Mouse (Mus musculus) thymus, postnatal 10 days (tissue): ENCODE measurements around the gene Lama4.

Source experiments
- DNase-seq, 2 experiments: peaks; one replicate each; pipeline ENCODE4 v3.0.0; 2021; ENCODE audit warnings: low spot score in 2 of 2

Lama4 gene

DNA sequence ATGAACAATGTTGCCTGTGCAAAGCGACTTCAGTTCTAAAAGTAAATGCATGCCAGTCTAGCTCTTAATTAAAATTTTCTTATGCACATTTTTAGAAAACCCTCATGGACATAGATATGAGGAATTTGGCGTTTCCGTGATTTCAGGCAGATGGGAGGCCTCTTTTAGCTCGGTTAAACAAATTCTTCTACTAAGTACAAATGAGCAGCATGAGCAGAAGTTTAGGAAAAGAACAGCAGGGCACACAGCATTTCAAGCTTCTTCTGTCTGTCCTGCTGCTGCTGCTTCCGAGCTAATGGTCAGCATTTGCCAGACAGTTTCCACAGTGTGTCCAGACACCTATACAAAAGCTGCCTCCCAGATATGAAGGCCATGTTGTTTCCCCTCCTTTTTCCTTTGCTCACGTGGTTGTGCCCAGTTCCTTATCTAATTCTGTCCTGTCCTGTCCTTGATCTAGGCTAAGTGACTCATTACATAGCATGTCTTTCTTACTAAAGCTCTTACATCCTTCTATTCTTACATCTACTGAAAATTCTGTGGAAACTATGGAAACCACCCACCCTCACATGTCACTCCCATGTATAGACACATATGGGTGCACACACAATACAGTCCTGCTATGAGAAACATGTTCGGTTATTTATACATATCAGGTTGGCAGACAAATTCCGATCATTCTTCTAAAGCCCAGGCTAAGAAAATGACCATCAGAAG lies 84.4 kb downstream of the Lama4 start:
- DNase-seq = no peak

DNA sequence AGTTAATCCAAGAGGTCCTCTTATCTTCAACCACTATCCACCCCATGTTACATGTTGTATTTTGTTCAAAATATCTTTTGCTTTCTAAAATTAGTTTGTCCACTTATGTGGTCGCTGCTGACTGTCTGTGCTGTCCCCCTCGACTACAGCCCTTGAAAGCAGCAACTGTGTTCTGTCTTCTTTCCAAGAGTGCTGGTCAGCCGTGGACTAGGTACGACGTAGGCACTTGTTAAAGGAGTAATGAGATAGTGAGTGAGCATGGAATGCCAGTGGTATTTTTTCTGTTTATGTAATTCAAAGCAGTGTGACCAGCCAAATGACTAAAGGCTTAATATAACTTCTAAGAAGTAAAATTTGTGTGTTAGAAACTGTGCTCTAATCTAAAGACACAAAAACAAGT lies 90.7 kb downstream of the Lama4 start:
- no peak for DNase-seq

- DNase-seq = peak; percentile 19 to 57
These were observed 99.4 kb downstream of the Lama4 start for GRCm38 (mm10) chr10:39064732-39065131.

DNA sequence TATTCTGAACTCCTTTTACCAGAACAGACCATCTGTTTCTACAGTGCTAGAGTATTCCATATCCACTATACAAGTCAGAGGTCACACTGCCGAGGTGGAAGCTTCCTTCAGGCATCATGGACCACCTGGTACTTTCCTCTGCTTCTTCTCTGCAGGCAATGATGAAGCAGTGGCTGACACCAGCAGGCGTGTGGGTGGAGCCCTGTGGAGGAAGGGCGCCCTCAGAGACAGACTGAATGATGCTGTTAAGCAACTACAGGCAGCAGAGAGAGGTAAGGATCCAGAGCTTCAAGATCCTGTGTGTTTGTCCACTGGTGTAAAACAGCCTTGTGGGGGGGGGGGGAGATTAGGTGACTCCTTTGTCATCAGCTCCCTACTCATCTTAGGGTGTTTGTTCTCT lies 100.1 kb downstream of the Lama4 start:
- DNase-seq = no peak

DNA sequence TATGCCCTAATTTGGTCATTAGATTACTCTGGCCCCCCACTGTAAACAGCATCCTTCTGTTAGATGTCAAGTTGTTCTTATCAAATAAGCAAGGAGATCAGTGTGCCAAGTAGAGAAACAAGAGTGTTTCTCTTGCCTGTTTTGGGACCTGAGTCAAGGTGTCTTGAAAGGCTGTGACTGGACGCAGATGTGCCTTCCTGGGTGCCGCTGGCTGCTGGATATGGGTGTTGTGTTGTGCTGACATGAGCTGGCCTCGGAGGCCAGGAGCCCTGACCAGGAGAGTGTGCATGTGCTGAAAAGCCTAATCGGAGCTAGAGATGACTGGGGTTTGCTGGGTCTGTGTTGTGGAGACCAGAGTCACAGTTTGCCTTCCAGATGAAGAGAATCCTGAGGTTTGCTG lies 100.7 kb downstream of the Lama4 start:
- DNase-seq = no peak

DNA sequence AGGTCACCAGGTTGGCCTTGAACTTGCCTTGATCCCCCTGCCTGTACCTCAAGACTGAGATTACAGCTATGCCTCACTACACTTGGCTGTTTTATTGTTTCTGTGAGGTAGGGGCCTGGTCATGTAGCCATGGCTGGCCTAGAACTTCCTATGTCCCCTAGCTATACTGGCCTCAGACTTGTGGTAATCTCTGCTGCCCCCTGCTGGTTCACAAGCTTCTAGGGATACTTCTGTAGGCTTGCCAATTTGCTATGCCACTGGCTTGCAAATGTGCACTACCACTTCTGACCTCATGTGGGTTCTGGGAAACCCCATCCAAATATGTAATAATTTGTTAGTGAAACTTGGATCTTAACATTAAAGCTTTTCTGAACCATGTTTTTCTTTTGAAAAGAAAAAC lies 101.6 kb downstream of the Lama4 start:
- DNase-seq = peak; percentile 56 to 80

DNA sequence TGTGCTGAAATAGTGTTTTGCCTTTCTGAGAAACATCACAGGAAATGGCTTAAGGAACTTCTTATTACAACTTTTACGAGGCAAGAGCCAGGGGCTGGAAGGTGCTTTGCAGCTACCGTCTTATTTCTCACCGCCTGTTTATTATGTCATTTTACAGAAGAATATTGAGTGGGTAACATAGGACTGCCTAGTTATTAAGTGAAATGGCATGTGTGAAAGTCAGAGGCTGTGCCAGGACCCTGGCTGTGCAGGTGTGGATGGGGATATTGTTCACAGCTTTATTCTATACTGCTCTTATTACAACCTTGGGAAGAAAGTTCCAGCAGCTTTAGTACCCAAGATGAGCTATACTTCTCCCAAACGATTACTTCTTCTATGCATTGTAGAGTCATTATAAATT lies 106.7 kb downstream of the Lama4 start:
- no peak for DNase-seq

DNA sequence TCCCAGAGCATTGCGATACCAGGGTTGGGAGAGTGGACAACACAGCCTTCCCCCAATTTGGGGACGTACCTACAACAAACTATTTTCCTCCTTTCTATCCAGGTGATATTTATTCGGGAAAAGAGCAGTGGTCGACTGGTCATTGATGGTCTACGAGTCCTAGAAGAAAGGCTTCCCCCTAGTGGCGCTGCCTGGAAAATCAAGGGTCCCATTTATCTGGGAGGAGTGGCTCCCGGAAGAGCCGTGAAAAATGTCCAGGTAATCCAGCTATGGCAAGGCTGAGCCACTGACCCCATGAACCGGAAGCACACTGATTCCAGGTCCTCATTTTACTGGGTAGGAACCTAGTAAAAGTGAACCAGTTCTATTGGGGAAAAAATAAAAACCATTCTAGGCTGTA lies 131.7 kb downstream of the Lama4 start:
- DNase-seq = no peak

- DNase-seq = no peak
These were observed 133.4 kb downstream of the Lama4 start for GRCm38 (mm10) chr10:39098746-39099145.

DNA sequence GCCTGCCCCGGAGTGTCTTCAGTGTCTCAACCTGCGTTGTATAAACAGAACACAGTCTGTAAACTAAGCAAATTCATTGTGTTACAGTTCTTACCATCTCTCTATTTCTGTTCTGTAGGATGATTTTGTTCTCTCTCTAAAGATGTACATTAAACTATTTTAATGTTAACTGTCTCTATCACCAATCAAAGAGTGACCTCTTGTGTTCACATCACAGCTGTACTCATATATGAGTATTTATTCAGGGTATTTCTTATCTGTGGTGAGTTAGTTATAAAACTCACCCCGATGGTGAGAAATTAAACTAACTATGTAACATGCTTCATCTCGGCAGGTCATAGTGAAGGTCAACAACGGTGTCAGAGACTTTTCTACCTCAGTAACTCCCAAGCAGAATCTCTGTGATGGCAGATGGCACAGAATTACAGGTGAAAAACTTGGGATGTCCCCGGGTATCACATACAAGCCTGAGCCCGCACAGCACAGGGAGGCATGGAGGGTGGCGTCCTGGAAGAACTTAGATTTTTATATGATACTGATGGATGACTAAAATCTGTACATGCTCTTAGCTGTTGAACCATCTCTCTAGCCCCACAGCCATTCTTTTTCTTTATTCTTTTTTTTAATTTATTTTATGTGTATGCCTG lies 139.6 kb downstream of the Lama4 start:
- no peak for DNase-seq

DNA sequence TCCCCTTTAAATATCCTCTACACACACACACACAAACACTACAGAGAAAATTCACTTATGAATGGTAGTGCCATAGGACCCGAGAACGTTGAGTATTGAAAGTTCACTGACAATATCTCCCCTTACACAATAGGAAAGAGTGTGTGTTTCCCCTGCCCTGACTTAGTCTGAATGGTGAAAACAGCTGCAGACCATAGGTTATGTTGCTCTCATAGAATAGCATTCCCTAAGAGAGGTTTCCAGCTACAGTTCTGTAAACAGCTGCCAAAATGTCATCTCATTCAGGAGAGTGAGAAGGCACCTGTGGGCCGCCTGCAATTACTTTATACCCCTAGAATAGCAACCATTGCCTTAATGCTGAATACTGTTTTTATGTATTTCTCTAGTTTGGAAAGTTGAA lies 141.1 kb downstream of the Lama4 start:
- DNase-seq = no peak

- DNase-seq = no peak
These were observed 141.6 kb downstream of the Lama4 start for GRCm38 (mm10) chr10:39106935-39107334.

DNA sequence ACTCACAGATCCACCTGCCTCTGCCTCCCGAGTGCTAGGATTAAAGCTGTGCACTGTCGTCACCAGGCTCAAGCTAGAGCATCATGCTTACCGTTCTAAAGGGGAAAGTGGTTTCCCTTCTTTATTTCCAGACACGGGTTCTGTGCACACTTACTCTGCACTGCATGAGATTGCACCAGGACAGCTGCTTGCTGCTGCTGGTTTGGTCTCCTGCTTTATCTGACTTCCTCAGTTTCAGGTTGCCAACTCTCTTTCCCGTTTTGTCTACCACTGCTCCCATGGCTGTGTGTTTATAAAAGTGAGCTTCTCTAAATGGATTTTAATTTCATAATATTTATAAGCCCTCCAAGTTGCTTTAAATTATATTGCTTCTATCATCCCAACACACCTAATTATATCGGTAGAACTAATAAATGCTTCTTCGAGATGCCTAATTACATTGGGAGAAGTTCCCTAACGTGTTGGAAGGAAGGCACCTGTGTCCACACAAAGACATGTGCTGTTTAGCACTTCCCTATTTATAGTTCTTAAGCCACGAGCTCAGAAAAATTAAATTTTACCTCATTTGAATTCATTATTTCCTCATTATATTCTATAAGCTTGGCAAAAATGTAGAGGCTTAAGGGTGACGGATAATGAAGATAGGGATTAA lies 143.6 kb downstream of the Lama4 start:
- DNase-seq = no peak

DNA sequence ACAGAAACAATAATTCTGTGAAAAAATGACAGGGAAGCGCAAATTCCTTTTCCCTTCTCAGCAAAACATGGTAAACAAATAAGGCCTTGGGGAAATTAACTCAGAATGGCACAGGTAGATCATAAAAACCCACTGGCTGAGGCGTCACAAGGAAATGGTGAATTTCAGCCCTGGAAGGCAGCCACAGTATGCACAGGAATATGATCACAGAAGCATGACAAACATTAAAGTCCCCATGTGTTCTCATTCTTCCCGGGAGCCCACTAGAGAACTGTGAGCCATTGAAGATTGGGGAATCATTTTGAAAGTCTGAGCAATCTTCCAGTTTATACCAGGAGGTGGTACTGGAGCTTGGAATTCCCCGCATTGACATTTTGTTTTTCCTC lies 144.2 kb downstream of the Lama4 start:
- no peak for DNase-seq

DNA sequence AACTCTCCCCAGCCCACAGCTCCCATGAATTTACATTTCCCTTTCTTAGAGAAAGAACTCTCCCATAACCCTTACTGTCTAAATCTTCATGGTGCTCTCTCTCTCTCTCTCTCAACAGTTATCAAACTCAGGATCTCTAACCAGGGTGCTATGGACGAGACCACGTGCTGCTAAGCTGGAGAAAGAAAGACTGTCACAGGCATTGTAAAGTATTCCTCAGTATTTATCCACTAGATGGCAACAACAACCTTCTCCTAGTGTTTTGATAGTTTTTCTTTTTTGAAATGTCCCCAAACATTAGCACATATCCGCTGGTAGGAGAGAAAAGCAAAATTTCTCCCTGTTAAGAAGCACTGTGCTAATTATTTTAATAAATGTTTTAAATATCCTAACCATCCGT lies 156.1 kb downstream of the Lama4 start:
- DNase-seq = no peak

GRCm38 (mm10) chr10:39133462-39134310 lies 168.4 kb downstream of the Lama4 start, which contains the start of the genes Fam229b and Tube1:
TSS of gene Fam229b (minus strand) at chr10:39133914.
TSS of gene Tube1 (plus strand) at chr10:39133976.
- DNase-seq = peak; percentile 93

DNA sequence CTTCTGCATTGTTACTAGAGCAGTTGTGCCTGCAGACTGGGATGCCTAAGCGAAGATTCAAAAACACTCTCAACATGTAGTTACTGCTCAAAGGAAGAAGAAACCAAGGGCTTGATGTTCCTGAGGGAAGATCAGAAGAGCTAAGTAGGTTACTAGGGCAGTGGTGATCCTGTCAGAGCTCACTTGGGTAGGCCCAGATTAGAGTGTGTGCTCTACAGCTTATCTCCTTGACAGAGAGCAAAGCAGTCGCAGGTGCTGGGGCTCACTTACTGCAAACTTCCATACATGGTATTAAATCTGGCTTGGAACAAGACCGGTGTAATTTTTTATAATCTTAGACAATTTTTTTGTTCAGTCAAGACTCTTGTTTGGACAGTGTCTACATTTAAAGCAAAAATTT lies 172.5 kb downstream of the Lama4 start:
- DNase-seq = peak; percentile 57 to 63

GRCm38 (mm10) chr10:39138761-39139160 lies 173.4 kb downstream of the Lama4 start:
- peak in 1 of 2 experiments; percentile 41 for DNase-seq

GRCm38 (mm10) chr10:39140843-39141242 lies 175.5 kb downstream of the Lama4 start:
- DNase-seq = no peak

DNA sequence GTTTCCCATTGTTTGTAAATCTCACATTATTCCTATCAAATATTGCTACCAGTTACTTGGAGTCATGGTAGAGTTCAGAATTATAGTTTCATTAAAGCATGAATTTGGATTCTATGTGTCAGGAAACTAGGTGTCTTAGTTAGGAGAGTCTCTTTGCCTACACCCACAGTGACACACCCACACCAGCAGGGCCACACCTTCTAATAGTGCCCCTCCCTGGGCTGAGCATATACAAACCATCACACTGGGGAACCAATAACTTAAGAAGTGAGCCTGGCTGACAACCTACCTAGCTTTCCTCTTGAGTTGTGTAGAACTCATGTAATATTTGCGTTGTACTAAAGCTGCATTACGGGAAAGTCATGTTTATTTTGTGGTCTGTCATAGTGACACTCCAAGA lies 176.1 kb downstream of the Lama4 start:
- no peak for DNase-seq

GRCm38 (mm10) chr10:39142216-39142615 lies 176.9 kb downstream of the Lama4 start:
- DNase-seq = no peak

DNA sequence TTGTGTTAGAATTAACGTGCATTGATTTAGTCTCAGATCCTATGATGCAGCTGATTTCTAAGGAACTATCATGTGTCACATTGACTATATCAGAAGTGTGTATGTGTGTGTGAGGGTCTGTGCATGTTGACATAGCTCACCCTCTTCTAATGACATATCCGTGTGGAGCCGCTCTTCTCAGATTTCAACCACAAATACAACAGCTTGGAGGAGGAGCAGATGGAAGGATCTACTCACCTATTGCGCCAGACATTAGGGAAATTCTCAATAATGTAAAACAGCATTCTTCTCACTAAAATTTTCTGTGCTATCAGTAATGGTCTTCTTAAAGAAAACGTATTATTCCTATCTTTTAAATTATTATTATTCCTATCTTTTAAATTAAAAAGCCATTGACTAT lies 191.4 kb downstream of the Lama4 start:
- DNase-seq = no peak
